Mouse (Mus musculus): ENCODE results near the gene Ssh2.

DNA sequence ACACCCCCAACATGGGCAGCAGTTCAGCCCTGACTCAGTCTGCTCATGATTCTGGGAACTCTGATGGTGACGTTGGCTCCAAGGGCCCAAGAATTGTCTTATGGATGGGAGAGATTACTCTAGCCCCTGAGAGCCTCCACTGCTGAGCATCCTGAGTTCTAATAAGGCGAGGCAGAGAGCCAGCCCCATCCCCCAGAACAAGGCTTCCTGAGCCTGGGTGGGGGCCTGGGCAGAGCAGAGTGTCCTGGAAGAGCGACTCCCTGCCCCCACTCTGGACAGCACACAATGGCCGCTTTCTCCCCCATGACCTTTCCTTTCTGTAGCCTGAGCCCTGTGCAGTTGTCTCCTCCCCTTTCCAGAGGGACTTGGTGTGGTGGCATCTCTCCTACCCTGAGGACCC is 281.8 kb downstream of the Ssh2 start:
- no peak for TF ChIP-seq CTCF (IDR thresholded peaks at IDR 0.05; ENCODE audit: control insufficient read depth, insufficient read depth, insufficient replicate concordance, low read depth, low read length)
- no peak; the same call in 1 of the 2 replicates for TF ChIP-seq POLR2A (IDR thresholded peaks at IDR 0.05; ENCODE audit: control insufficient read depth, low read depth, low read length)

Measured in testis, adult 2 months (tissue).